Mouse (Mus musculus): ENCODE measurements around the gene Zfyve27.

DNA sequence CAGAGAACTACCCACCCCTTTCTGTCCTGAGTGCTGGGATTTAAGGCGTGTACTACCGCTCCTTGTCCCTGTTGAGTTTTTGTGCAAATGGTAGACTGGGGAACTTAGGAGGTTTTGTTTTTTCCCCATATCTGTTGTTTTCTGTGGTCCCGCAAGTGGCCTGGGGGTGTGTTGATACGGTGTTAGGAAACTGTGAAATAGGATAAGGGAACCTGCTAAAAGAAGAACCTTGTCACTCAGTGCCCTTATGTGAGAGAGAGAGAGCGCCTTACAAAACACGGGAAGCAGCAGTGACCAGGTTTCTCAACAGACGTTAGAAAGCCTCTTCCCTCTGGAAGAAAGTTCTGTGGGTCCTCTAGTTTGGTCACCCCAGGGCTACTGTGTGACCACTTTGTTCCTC is 13.1 kb downstream of the Zfyve27 start:
- no peak for TF ChIP-seq CTCF (IDR thresholded peaks at IDR 0.05; ENCODE audit: borderline replicate concordance, extremely low read depth, insufficient read depth, insufficient read length)
- TF ChIP-seq POLR2A (IDR thresholded peaks at IDR 0.05; ENCODE audit: borderline replicate concordance, extremely low read depth, insufficient read depth, insufficient read length, poor library complexity, severe bottlenecking), result no peak
